Mouse (Mus musculus): ENCODE data around the gene Gcfc2. TPM values are rescaled to one million over a fixed set of nuclear protein-coding genes. Genes with fewer than 3 reads are reported as not detected.

The Gcfc2 gene
- total RNA-seq (2014; rRNA removed) (5.6 and 7.3 TPM in 2 replicates), polyA plus RNA-seq (2012; rRNA removed) (1.3 and 2.3 TPM in 2 replicates)

GRCm38 (mm10) chr6:81923523-81924142 is at the start of gene Gcfc2:
Gene Gcfc2, plus strand, starts transcription at chr6:81923669.
- Histone ChIP-seq H3K79me2 (ENCODE audit: control insufficient read depth, insufficient read depth, low read length) (no peaks in the 10 kb centered on the region), H3K36me3 (ENCODE audit: control insufficient read depth, insufficient read depth, low read length) (peaks cover 6% of the 10 kb centered on the region; the same call in 1 of the 2 replicates), H3K9ac (ENCODE audit: low read depth, low read length) (peak within 1 kb of the TSS; percentile 86), H3K27me3 (ENCODE audit: control insufficient read depth, insufficient read depth, low read length) (no peaks in the 10 kb centered on the region), H3K4me1 (ENCODE audit: control insufficient read depth, insufficient read depth, low read length) (no peaks in the 10 kb centered on the region), H3K27ac (replicated peaks; ENCODE audit: insufficient read depth, low read depth, low read length) (peak within 1 kb of the TSS; percentile 39; the same call in 1 of the 2 replicates), H3K4me3 (ENCODE audit: insufficient read depth, low read depth, low read length) (peak within 1 kb of the TSS; percentile 75)
- peak; percentile 80 for DNase-seq (ENCODE audit: extremely low read depth, low read depth, low spot score)
- under 1% methylated on average over 56 of the region's 56 CpGs for WGBS
- peak; percentile 49; the same call in 1 of the 2 replicates for TF ChIP-seq POLR2A (IDR thresholded peaks at IDR 0.05; ENCODE audit: extremely low read depth, insufficient read depth, low read length)
- no peak for TF ChIP-seq CTCF (IDR thresholded peaks at IDR 0.05; ENCODE audit: low read depth, low read length)

- no peak overlapping the region for H3K27ac ChIP-seq (replicated peaks; ENCODE audit: insufficient read depth, low read depth, low read length)
- no peak for DNase-seq (ENCODE audit: extremely low read depth, low read depth, low spot score)
- no peaks in the 10 kb centered on the region for H3K36me3 ChIP-seq (ENCODE audit: control insufficient read depth, insufficient read depth, low read length)
- no peaks in the 10 kb centered on the region for H3K4me1 ChIP-seq (ENCODE audit: control insufficient read depth, insufficient read depth, low read length)
- H3K4me3 ChIP-seq (ENCODE audit: insufficient read depth, low read depth, low read length): no peak overlapping the region
- TF ChIP-seq POLR2A (IDR thresholded peaks at IDR 0.05; ENCODE audit: extremely low read depth, insufficient read depth, low read length) (no peak), CTCF (IDR thresholded peaks at IDR 0.05; ENCODE audit: low read depth, low read length) (no peak)
- no peak overlapping the region for H3K9ac ChIP-seq (ENCODE audit: low read depth, low read length)
- WGBS: 57% methylated on average over 3 of the region's 3 CpGs
- H3K79me2 ChIP-seq (ENCODE audit: control insufficient read depth, insufficient read depth, low read length): no peaks in the 10 kb centered on the region
- H3K27me3 ChIP-seq (ENCODE audit: control insufficient read depth, insufficient read depth, low read length): no peaks in the 10 kb centered on the region
Measured at GRCm38 (mm10) chr6:81895678-81896230, 27.7 kb upstream of the Gcfc2 start.

GRCm38 (mm10) chr6:81910302-81910855 is 13.1 kb upstream of the Gcfc2 start:
- Histone ChIP-seq H3K4me3 (ENCODE audit: insufficient read depth, low read depth, low read length) (no peak overlapping the region), H3K9ac (ENCODE audit: low read depth, low read length) (no peak overlapping the region), H3K27ac (replicated peaks; ENCODE audit: insufficient read depth, low read depth, low read length) (no peak overlapping the region), H3K36me3 (ENCODE audit: control insufficient read depth, insufficient read depth, low read length) (no peaks in the 10 kb centered on the region), H3K79me2 (ENCODE audit: control insufficient read depth, insufficient read depth, low read length) (no peaks in the 10 kb centered on the region), H3K4me1 (ENCODE audit: control insufficient read depth, insufficient read depth, low read length) (no peaks in the 10 kb centered on the region), H3K27me3 (ENCODE audit: control insufficient read depth, insufficient read depth, low read length) (no peaks in the 10 kb centered on the region)
- WGBS: 78% methylated on average over 25 of the region's 25 CpGs
- no peak for DNase-seq (ENCODE audit: extremely low read depth, low read depth, low spot score)
- no peak for TF ChIP-seq POLR2A (IDR thresholded peaks at IDR 0.05; ENCODE audit: extremely low read depth, insufficient read depth, low read length)
- TF ChIP-seq CTCF (IDR thresholded peaks at IDR 0.05; ENCODE audit: low read depth, low read length): no peak

- no peak overlapping the region for H3K9ac ChIP-seq (ENCODE audit: low read depth, low read length)
- no peaks in the 10 kb centered on the region for H3K36me3 ChIP-seq (ENCODE audit: control insufficient read depth, insufficient read depth, low read length)
- H3K4me1 ChIP-seq (ENCODE audit: control insufficient read depth, insufficient read depth, low read length): no peaks in the 10 kb centered on the region
- no peaks in the 10 kb centered on the region for H3K27me3 ChIP-seq (ENCODE audit: control insufficient read depth, insufficient read depth, low read length)
- H3K4me3 ChIP-seq (ENCODE audit: insufficient read depth, low read depth, low read length): no peak overlapping the region
- no peak for DNase-seq (ENCODE audit: extremely low read depth, low read depth, low spot score)
- 81% methylated on average over 5 of the region's 5 CpGs for WGBS
- no peak overlapping the region for H3K27ac ChIP-seq (replicated peaks; ENCODE audit: insufficient read depth, low read depth, low read length)
- no peaks in the 10 kb centered on the region for H3K79me2 ChIP-seq (ENCODE audit: control insufficient read depth, insufficient read depth, low read length)
- TF ChIP-seq CTCF (IDR thresholded peaks at IDR 0.05; ENCODE audit: low read depth, low read length): no peak
- TF ChIP-seq POLR2A (IDR thresholded peaks at IDR 0.05; ENCODE audit: extremely low read depth, insufficient read depth, low read length): no peak
Measured at GRCm38 (mm10) chr6:81911244-81911643, 12.2 kb upstream of the Gcfc2 start.

GRCm38 (mm10) chr6:81911713-81912112 is 11.8 kb upstream of the Gcfc2 start:
- no peak for DNase-seq (ENCODE audit: extremely low read depth, low read depth, low spot score)
- WGBS: 81% methylated on average over 4 of the region's 4 CpGs
- H3K4me3 ChIP-seq (ENCODE audit: insufficient read depth, low read depth, low read length): no peak overlapping the region
- TF ChIP-seq CTCF (IDR thresholded peaks at IDR 0.05; ENCODE audit: low read depth, low read length) (no peak), POLR2A (IDR thresholded peaks at IDR 0.05; ENCODE audit: extremely low read depth, insufficient read depth, low read length) (no peak)
- no peaks in the 10 kb centered on the region for H3K36me3 ChIP-seq (ENCODE audit: control insufficient read depth, insufficient read depth, low read length)
- no peaks in the 10 kb centered on the region for H3K79me2 ChIP-seq (ENCODE audit: control insufficient read depth, insufficient read depth, low read length)
- no peak overlapping the region for H3K9ac ChIP-seq (ENCODE audit: low read depth, low read length)
- H3K27ac ChIP-seq (replicated peaks; ENCODE audit: insufficient read depth, low read depth, low read length): no peak overlapping the region
- H3K27me3 ChIP-seq (ENCODE audit: control insufficient read depth, insufficient read depth, low read length): no peaks in the 10 kb centered on the region
- H3K4me1 ChIP-seq (ENCODE audit: control insufficient read depth, insufficient read depth, low read length): no peaks in the 10 kb centered on the region

GRCm38 (mm10) chr6:81912177-81912576 is 11.3 kb upstream of the Gcfc2 start:
- DNase-seq (ENCODE audit: extremely low read depth, low read depth, low spot score): no peak
- no peaks in the 10 kb centered on the region for H3K4me1 ChIP-seq (ENCODE audit: control insufficient read depth, insufficient read depth, low read length)
- H3K4me3 ChIP-seq (ENCODE audit: insufficient read depth, low read depth, low read length): no peak overlapping the region
- H3K27ac ChIP-seq (replicated peaks; ENCODE audit: insufficient read depth, low read depth, low read length): no peak overlapping the region
- H3K36me3 ChIP-seq (ENCODE audit: control insufficient read depth, insufficient read depth, low read length): no peaks in the 10 kb centered on the region
- TF ChIP-seq CTCF (IDR thresholded peaks at IDR 0.05; ENCODE audit: low read depth, low read length) (no peak), POLR2A (IDR thresholded peaks at IDR 0.05; ENCODE audit: extremely low read depth, insufficient read depth, low read length) (no peak)
- H3K9ac ChIP-seq (ENCODE audit: low read depth, low read length): no peak overlapping the region
- H3K27me3 ChIP-seq (ENCODE audit: control insufficient read depth, insufficient read depth, low read length): no peaks in the 10 kb centered on the region
- WGBS: 82% methylated on average over 3 of the region's 3 CpGs
- no peaks in the 10 kb centered on the region for H3K79me2 ChIP-seq (ENCODE audit: control insufficient read depth, insufficient read depth, low read length)

All from liver, adult 2 months (tissue).